Mouse (Mus musculus) layer of hippocampus, adult 2 months (tissue): ENCODE measurements around the gene 2700097O09Rik. TPM values are rescaled to one million over a fixed set of nuclear protein-coding genes. Genes with fewer than 3 reads are reported as not detected.

Experiments used
- DNase-seq, 2 experiments: peaks; one replicate each; pipeline ENCODE4 v3.0.0; 2022; ENCODE audit warnings: low spot score in 2 of 2
- H3K27ac ChIP-seq: fragments of 200-600 bp; 2 replicates; pipeline ENCODE4 v1.8.1; 2022
- H3K4me3 ChIP-seq: fragments of 200-600 bp; 2 replicates; pipeline ENCODE4 v1.8.1; 2022; ENCODE audit warnings: mild to moderate bottlenecking
- CTCF ChIP-seq: fragments of 200-600 bp; conservative IDR thresholded peaks from 2 replicates; pipeline ENCODE4 v1.8.1; 2022; ENCODE audit warnings: antibody characterized with exemption, mild to moderate bottlenecking, moderate library complexity
- total RNA-seq, 2 experiments: library from RNA; stranded (reverse); gene quantifications; 2 replicates each; pipeline ENCODE4 v1.2.3; 2021

The 2700097O09Rik gene
- total RNA-seq, 2 experiments from 2014 or later, result 9.9 to 11.4 TPM

DNA sequence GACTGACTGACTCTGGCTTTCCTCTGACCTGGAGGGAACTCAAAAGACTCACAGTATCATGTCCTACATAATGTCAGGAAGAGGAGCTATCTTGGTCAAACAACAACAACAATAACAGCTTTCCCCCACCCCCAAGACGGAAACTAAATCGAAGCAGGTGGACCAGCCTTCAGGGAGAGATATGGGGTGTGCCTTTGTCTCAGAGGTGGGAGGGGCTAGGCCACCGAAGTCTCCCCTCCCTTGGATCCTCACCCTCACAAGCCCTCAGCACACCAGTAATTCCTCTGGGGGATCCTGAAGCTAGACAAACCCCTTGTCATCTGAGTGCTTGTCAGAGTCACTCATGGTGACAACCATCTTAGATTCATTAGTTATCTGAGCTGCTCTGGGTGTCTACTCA lies 20.1 kb downstream of the 2700097O09Rik start:
- H3K4me3 ChIP-seq, result no peak overlapping the region
- no peak for DNase-seq
- TF ChIP-seq CTCF, result no peak
- no peak overlapping the region for H3K27ac ChIP-seq

DNA sequence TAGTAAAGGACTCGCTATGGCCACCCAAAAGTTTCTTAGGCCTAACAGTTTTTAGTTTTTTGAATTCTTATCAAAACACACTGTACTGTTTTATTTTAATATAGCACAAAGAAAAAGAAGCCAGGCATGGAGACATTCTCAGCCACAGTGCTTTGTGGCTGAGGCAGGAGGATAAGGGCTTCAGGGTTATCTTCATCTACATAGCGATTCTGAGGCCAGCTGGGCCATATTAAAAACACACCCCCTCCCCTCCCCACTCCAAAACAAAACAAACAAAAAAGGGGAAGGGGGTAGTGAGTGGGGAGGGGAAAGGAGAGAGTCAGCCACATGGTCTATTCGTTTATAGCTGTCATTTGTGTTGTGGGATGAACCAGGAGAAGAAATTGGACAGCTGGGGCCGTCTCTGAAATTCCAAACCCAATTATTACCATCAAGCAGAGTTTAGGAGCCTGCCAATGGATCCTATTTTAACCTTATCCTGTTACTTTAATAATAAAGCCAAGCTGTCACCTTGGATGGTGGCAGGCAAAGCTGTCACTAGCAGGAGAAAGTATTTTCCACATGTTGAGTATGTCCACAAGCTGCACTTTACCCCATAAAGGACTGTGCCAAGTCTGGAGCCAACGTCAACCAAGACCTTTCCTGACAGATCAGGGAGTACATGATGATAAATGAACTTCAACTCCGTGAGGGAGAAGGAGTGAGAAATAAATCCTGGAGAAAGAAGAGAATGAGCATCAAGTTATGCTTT lies 20.9 kb downstream of the 2700097O09Rik start:
- H3K27ac ChIP-seq, result no peak overlapping the region
- no peak overlapping the region for H3K4me3 ChIP-seq
- no peak for DNase-seq
- no peak for TF ChIP-seq CTCF

DNA sequence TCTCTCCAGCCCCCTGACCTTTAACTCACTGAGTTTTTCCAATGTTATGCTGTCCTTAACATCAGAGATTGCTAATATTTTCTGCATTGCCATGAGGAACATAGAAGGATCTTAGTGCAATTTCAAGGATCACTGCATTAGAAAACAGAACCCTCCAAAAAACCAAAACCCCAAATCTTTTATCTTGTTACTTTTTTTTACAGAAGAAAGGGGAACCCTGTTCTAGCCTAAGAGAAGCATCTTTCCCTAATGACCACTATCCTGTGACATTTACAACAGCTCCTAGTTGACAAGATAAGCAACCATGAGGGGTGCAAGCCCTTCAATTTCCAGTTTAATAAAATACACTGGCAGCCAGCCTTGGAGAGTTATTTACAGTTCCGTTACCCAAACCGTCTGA lies 23.2 kb downstream of the 2700097O09Rik start:
- Histone ChIP-seq H3K27ac (no peak overlapping the region), H3K4me3 (no peak overlapping the region)
- DNase-seq, result no peak
- no peak for TF ChIP-seq CTCF

DNA sequence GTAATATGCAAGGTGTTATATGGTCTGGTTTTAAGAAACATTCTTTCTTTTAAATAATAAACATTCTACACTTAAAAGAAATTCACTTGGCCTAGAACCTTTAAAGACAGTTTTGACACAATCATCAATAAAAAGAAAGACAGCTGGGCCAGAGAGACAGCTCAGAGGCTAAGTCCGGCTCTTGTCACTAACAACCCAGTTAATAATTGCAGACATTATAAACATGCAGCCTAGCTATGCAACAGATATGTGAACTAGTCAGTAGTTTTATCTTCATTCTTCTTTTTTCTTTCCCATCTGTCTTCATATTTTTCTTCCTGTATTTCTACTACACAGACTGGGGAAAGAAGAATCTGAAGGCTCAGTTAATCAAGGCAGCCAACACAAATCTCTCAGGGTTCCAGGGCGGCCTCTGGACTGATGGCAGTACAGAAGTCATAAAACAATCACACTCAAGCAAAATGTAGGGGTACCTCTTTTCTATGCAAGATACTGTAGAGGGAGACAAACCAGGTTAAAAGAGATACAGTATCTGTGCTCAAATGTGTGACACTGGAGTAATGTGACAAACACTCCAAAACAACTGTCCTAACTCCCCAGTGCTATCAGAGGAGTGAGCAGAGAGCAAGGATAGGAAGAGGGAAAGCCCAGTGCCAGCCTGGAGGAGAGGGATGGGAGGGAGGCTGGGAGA lies 25.2 kb downstream of the 2700097O09Rik start:
- no peak for TF ChIP-seq CTCF

DNA sequence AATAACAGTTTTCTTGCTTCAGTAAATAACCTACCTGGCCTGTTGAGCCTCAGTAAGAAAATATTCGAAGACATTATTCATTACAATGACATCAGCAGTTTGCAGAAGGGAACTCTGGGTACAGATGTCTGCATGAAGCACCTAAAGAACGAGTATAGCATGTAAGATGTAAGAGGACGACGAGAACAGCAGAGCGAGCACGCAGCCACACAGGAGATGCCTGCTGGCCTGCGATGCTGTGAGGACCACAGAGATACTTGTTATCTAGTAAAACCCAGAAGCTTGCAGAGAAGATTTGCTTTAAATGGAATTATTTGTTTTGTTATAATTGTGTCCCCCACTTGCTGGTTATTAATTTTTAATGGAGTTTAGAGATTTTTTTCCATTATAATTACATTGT lies 26.6 kb downstream of the 2700097O09Rik start:
- no peak for TF ChIP-seq CTCF

More for the DNA sequence above, 25.2 kb downstream of the 2700097O09Rik start:
- DNase-seq, result no peak
- Histone ChIP-seq H3K4me3 (no peak overlapping the region), H3K27ac (no peak overlapping the region)

DNA sequence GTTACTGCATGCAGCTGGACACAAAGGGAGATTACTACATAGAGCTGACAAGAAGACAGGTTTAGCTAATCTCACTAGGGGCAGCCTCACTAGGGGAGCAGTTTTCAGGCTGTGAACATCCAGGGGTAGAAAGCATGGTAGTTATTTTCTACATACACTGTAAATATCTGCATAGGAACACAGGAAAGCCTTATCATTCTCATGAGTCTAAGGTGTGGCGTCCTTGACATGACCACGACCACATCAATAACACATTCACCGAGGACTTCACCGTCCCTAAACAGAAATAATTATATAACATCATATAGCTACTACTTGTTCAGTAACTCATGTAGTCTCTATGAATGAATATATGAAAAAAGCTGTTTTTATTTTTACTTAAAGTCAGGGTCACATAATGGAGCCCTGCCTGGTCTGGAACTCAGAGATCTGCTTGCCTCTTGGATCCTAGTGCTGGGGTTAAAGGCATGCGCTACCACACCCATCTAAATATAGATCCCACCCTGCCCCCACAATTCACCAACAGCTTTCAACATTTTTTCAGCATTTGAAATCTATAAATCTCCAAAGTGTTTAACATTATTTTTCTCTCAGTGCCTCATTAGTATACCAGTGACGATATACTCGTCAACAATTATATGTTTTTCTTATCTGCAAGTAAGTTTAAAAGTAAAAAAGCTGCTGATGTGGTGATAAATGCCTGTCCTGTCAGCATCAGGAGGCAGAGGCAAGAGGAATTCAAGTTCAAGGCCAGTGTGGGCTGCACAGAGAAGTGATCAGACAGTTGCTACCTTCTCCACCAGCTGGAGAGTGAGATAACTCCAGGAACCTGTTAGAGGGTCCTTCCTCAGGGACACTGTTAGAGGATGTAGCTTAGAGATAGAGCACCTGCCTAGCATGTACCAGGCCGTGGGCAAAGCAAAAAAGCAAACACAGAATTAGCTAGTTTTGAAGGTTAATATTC lies 28.4 kb downstream of the 2700097O09Rik start:
- no peak for TF ChIP-seq CTCF
- Histone ChIP-seq H3K4me3 (no peak overlapping the region), H3K27ac (no peak overlapping the region)
- DNase-seq, result no peak

More for the DNA sequence above, 26.6 kb downstream of the 2700097O09Rik start:
- no peak overlapping the region for H3K4me3 ChIP-seq
- no peak overlapping the region for H3K27ac ChIP-seq
- no peak for DNase-seq

DNA sequence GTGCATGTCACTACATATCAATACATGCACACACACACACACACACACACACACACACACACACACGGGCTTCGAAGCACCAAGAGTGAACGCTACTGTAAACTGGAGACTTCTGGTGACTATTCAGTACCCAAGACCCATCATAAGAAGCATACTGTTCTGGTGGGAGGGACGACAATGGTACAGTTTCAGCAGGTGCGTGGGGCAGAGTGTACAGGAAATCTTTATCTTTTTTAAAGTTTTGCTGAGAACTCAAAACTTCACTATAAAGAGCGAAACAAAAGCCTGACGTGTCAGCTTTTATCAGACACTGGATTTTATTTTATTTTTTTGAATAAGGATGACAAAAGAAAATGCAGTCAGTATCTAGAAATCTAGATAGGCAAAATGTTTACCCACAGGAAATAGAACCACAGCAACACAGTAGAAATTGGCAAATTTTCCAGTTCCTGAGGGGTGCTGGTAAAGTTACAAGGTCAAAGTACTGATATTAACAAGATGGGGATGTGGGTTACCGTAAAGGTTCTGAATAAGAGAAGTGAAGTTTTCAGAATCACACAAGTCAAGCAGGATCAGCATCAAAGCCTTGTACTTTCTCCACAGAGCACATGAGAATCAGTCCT lies 30.1 kb downstream of the 2700097O09Rik start:
- no peak overlapping the region for H3K4me3 ChIP-seq
- DNase-seq, result no peak
- TF ChIP-seq CTCF, result no peak
- H3K27ac ChIP-seq, result no peak overlapping the region

DNA sequence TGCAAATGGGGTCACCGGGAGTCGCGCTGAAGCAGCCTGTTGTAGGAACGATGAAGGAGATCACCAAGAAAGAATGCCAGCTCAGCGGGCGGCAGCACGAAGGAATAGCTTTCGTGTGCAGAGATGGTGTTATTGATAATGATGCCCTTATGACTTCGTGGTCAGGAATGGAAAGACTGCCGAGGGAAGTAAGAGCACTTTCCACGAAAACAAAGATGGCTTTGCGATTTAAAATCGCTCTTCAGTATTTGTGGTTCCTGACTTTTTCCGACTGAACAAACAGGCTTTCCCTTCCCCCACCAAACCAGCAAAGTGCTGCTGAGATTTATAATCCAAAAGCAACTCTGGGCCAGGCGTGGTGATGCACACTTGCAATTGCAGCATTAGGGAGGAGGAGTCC lies 38.9 kb downstream of the 2700097O09Rik start:
- no peak for TF ChIP-seq CTCF
- DNase-seq, result no peak
- no peak overlapping the region for H3K27ac ChIP-seq
- H3K4me3 ChIP-seq, result no peak overlapping the region

DNA sequence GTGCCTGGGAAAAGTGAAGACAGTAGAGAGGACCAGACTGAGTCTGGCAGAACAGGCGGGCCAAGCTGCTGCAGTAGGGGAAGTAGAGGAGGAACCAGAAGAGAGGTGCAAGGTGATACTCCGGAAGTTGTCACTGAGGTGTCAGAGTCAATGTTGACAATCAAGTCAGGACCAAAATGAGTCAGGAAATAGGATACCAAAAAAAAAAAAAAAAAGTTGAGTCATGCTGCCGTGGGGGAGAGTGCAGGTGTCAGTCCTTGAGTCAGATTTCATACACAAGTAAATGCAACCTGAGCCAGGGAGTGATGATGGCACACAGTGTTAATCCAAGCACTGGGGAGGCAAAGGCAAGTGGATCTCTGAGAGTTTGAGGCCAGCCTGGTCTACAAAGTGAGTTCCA lies 52.8 kb downstream of the 2700097O09Rik start:
- H3K4me3 ChIP-seq, result no peak overlapping the region
- no peak for DNase-seq
- TF ChIP-seq CTCF, result no peak
- no peak overlapping the region for H3K27ac ChIP-seq

DNA sequence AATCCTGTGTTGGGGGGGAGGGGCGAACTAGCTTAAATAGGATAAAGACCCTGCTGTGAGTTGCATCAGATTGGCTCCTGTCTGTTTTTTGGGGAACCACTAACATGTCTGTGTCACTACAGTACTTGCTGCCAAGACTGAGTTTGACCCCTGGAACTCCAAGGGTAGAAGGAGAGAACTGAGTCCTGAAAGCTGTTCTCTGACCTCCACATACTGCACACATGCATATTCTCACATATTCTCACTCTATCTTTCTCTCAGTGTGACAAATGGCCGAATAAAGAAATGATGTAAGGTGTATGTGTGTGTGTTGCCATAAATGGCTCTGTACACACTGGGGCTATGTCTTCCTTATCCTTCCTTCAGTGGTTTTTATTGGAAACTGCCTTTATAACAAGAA lies 56.6 kb downstream of the 2700097O09Rik start:
- no peak for TF ChIP-seq CTCF
- no peak for DNase-seq
- Histone ChIP-seq H3K27ac (no peak overlapping the region), H3K4me3 (no peak overlapping the region)

DNA sequence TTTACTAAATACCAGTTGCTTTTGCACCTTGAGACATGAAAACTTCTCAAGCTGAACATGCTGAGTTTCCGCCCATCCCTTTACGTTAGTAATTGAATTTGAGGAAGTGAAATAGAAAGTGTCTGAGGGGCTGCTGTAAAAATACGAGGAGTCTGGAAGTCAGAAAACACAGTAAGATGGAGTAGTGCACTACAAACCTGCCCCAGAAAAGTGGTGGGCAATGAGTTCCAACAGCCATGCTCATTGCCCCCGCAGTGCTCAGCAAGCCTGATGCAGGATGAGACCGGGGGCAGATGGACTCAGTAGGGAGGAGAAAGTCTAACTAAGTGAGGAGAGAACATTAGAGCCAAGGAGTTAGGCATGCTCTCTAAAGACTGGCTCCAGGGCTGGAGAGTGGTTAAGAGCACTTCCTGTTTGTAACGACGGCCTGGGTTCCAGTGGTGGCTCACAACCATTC lies 60.5 kb downstream of the 2700097O09Rik start:
- no peak overlapping the region for H3K4me3 ChIP-seq
- TF ChIP-seq CTCF, result no peak
- H3K27ac ChIP-seq, result no peak overlapping the region
- no peak for DNase-seq

DNA sequence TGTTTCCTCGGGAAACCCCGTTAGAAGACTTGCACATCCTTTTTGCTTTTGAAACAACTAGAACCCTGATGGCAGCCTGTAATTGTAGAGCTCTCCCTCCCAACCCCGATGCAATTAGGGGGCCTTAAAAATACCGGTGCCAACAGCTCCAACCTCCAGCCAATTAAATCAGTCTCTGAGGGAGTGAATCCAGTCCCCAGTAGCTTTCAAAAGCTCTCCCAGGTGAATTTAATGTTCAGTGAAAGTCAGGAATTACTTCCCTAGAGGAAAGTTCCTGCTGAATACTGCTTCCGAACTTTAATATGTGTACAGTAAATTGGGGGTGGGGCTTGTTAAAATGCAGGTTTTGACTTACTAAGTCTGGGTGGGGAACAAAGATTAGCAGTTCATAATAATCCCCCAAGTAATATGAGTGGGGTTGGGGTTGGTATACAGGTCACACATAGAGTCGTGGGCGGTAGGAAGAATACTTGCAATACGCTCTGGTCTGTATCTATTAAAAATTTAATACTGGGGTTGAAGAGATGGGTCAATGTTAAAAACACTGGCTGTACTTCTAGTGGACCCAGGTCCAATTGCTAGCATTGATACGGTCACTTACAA lies 62.7 kb downstream of the 2700097O09Rik start:
- no peak overlapping the region for H3K27ac ChIP-seq
- H3K4me3 ChIP-seq, result no peak overlapping the region
- TF ChIP-seq CTCF, result no peak
- no peak for DNase-seq
